Mouse (Mus musculus) heart, adult 8-10 months (tissue): ENCODE results near the gene Igfbp7. TPM values are rescaled to one million over a fixed set of nuclear protein-coding genes. Genes with fewer than 3 reads are reported as not detected.

Source experiments
- DNase-seq: peaks from one replicate; pipeline ENCODE4 v3.0.0; 2022; ENCODE audit warnings: low spot score
- total RNA-seq, 4 experiments: library from RNA; stranded (reverse); gene quantifications; 2 replicates each; pipeline ENCODE4 v1.2.4; 2022

Gene Igfbp7
- total RNA-seq, 4 experiments from 2014 or later: 123 to 169 (median 129) TPM

DNA sequence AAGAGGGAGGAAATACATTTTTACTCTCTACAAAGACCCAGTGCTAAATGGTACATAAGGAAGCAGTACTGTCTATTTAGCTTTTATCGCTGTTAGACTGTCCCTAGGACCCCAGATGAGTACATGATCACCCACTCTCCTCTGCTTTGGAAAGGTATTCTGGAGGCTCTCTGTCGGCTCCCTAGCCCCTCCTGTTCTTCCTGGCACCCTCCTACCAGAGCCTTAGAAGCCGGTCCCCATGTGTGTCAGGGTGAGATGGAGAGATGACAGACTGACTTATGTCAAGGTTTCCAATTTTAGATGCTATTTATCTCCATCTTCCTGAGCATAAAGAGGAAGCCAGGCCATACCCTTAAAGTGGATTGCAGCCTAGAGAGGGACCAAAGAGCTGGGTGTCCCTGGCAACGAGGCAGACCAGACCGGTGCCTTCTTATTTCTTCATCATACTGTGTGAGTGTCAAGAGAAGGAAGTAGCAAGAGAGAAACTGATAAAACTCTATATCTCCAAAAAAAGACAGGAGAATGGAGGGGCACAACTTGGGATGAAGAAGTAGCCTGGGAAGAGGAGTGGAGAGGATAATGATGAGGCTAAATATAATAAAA lies 2.3 kb downstream of the Igfbp7 start:
- DNase-seq: no peak

DNA sequence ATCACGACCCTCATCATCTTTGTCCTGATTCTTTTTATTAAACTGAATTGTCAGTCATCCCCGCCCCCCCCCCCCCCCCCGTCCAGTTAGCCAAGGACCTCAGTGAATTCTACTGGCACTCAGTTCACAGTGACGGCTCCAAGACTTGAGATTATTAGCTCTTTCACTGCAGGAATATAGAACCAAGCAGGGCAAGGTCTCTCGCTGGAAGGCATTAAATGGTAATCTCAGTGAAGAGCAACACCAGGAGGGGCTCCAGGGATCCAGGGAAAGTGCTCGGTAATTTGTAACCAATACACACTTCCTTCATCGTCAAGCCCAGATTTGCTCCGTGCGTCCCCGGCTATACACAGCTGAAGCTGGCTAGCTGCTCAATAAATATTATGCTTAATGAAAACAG lies 2.9 kb downstream of the Igfbp7 start:
- no peak for DNase-seq

DNA sequence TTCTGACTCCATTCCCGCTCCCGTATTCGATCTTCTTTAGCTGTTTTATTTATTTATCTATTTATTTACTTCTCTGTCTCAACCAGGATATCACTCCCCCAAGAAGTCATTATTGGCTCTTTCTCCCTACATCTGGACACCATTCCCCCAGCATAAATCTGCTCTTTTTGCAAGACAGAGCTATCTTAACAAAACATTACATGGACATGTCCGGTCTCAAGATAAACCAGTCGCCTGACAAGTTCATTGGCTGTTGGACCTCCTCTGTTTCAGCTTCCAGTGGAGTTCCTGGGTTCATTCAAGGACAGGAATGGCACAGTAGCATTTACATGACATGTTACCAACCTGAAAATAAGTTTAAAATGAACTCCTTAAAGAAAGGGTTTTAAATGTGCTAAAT lies 4.9 kb downstream of the Igfbp7 start:
- DNase-seq: no peak

DNA sequence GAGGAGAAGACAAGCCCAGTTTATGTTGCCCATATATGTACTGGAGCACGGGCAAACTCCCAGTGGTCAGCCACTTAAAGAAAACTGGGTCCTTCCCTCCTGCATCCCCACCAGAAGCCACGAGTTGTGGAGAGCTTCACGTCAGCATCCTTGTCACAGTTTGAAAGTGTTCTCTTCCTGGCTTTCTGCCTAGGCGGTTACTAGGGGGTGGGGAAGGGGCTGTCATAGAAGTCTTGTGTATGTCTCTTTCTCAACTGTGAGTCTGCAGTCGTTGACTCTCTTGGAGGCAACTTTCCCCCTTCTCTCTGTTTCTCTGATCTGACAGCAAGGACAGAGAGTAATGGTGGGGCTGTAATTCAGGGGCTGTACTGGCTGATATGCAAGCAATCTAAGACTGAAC lies 5.7 kb downstream of the Igfbp7 start:
- no peak for DNase-seq

DNA sequence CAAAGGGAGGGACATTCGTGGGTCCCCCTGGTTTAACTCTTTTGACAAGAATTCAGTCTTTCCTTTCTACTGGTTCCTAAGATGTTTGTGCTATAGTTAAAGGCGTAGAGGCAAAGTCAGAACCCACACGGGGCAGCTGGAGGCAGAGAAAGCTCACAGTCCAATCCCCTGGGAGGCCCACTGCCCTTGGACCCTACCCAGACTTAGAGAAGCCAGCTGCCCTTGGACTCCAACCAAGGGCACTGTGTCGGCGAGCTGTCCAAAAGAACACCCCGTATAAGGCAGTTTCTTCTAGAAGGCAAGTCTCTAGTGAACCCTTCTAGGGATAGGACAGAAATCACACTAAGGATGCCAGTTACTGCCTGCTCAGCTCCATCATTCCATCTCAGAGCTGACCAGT lies 7.0 kb downstream of the Igfbp7 start:
- DNase-seq: no peak

DNA sequence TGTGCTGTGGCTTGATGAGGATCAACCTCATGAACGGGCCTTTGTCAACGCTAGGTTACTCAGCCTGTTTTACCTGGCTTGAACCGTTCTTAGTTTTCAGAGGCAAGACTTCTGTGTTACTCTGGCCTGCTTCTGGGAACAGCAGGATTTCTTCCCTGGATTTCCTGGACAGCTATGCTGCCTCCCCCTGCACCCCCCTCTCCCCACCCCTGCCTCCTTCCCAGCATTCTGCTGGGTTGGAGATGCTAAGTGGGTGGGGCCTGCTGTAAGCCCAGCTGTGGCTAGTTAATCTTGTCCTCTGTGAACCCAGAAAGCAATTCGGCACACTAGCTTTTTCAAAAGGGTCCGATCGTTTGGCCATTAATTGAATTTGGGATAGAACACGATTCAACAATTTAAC lies 7.7 kb downstream of the Igfbp7 start:
- DNase-seq: peak; percentile 61

DNA sequence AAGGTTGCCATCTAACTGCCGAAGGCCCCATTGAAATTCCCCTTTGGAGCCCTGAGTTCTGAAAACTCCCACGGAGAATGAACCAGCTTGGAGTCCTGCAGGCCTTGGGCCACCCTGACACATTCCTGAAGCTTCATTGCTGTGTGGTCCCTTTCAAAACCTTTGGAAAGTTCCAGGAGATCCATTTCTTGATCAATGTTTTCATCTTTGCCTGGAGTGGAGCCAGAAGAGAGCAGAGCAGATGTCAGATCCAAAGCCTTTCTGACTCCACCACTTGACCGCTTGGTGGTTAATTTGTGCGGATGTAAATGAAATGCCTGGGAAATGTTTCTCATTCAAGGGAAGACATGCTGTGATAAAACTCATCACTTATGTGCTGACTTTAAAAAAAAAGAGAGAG lies 8.8 kb downstream of the Igfbp7 start:
- DNase-seq: no peak

DNA sequence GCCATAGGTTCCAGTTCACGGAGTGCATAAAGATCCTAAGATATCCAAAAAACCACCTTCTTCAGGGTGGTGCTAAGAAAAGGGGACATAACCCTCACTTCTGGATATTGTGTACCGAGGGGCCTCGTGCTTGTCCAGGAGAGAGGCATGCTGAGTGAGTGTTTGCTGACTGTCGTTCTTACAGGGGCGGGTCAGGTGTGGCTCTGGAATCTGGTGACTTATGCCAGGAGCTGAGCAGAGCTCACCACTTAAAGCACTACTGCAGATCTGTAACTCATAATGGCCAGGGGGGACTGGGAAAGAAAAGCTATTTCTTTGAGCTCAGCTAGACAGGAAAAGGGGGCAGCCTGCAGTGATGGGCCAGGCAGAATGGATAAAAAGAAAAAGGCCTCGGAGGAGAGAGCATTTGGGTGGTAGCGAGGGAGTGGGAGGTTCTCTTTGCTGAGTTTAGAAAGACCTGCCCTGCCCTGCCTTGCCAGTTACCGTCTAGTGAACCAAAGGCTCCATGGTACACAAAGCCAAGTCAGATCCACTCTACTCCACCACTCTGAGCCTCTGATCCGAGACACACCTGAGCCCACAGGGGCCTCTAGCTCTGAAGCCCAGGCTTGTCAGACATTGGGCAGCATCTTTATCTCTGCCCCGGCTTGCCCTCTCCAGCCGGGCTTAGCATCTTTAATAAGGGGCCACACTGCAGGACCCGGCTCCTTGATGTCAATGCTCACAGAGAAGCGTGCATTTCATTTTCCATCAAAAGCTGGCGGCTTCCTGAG lies 9.4 kb downstream of the Igfbp7 start:
- DNase-seq: no peak

DNA sequence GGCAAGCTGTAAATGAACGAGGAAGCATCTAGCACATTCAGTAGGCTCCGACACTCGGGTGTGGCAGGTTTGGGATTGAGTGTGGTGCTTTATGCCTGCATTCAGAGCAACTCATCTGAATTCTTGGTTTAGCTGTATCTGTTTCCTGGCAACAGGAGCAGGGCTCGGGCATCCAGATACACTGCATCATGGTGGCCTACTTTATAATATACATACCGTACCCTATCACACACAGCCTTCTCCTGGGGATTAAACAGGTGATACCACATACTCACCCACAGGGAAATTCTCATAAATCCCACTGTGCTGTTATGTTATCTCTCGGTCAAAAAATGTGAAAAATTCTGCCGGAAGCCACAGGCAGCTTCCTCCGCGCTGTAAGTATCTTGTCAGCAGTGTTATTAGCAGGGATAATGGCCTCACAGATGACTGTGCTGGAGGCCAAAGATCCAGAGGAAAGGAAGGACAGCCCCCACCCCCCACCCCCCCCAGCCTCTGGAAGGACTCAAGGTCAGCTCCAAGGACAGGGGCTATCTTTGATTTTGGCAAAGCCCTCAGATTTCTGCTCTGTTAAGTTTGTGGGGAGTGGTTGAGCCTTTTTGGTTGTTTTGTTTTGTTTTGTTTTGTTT lies 13.7 kb downstream of the Igfbp7 start:
- DNase-seq: no peak

DNA sequence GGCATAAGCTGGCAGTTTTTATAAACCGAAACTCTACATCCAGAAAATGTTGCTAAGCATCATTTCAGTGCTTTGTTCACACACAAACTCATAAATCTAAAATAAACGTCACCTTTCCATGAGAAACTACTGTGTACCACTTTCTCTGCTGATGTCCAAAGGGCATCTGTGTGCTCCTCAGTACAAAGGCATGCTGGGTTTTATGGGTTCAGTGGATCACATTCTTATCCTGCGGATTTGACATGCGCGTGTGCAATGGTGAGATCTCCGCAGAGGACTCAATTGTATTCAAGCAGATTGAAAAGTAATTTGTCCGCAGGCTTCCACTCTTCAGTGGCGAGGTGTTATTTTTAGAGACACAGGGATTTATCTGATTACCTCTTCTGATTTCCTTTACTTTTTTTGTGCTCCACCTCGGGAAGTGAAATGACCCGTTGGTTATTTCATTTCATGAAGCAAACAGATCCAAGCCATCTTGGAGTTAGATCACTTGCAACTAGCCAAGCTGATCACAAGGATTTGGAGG lies 14.7 kb downstream of the Igfbp7 start:
- DNase-seq: peak; percentile 69

DNA sequence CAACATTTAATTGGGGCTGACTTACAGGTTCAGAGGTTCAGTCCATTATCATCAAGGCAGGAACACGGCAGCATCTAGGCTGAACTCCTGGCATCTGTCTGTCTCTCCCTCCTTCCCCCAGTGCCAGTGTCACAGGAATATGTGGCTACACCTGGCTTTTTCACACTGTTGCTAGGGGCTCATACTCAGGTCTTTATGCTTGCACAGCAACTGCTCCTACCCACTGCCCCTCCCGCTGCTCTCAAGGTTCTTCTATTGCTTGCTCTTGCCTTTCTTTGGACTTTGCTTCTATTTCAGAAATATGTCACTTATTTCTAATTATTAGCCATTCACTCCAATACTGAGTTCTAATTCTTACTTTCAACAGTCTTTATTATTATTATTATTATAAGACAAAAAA lies 17.6 kb downstream of the Igfbp7 start:
- no peak for DNase-seq

DNA sequence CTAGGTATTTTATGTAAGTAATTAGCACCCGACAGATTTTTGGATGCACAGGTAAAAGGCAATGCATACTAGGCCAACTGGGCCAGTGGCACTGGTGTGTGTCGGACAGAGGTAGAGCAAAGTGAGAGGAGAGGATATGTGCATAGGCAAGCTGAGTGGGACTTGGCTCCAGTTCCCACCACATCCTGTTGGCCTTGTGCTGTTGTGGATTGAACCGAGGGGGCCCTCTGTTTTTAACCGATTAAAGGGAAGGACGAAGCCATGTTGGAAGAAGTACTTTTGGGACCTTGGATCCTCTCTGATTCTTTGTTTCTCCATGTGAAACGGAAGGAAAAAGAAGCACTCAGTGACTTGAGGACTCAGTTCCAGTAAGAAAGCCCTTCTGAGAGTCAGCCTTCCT lies 19.5 kb downstream of the Igfbp7 start:
- DNase-seq: no peak

DNA sequence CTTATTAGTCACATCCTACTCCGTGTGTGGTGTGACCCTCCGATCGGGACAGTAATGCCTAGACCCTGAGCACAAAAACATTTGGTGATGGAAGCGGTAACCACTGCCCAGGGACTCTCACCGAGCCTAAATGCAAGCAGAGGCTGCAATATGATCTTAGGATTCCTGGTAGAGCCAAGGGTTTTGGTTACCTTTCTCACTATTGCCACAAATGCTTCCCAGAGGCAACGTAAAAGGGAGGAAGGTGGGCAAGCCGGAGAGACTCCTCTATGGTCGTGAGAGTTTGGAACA lies 20.5 kb downstream of the Igfbp7 start:
- DNase-seq: no peak

DNA sequence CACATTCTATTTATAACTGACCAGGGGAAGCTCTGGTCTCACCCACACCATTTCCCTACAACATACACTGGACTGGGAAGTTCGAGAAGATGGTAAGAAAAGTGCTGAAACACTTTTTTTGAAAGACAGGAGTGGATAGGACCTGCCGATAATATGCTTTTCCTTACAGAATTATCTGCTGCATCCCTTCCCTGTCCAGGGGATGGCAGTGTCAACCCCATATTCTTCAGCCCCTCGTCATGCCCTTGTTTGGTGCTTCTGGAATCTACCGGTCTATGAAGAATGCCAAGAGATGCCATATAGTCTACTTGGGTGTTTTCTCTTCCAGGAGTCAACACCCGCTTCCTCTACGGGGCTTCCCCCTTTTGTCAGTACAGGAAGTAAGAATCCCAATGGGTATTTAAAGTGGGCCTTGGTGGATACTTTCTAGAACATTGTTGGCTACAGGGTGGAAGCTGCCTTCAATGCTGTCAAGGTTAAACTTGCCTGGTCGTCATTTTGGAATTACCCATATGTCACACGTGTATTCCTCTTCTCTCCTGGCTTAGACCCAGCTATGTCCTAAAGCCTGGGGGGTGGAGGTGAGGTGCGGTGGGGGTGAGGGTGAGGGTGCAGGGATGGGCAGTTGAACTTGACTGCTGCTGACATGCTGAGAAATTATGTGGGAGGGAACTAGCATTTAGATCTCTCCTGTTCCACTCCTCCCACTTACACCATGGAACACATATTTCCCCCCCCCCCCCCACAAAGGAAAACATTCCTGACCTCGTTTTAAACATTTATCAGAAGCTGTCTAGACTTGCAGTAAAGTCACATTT lies 21.0 kb downstream of the Igfbp7 start:
- no peak for DNase-seq

DNA sequence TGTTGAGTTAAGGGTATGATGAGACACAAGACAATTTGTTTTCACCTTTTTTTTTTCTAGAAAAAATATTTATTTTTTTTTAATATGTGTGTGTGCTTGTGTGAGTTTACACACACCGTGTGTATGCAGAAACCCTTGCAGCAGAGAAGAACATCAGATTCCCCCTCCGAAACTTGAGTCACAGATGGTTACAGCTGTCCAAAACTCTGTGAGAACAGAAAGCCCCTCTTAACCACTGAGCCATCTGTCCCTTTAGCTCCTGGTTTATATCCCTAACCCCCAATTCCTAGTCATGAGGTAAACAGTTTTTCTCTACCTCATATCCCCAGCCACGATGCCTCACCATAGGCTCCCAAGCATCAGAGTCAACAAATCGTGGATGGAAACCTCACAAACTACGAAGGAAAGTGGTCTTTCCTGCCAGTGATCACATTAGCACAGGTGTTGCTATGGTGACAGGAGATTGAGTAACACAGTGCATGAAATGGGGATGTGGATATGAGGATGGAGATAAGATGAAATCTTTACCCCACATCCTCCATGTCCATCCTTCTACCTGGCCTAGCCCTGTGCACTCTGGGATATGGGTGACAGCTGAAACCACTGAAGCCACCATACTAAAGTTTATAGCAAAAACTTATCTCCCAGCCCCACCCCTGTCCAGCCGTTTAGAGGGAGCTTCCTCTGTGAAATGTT lies 21.8 kb downstream of the Igfbp7 start:
- no peak for DNase-seq

DNA sequence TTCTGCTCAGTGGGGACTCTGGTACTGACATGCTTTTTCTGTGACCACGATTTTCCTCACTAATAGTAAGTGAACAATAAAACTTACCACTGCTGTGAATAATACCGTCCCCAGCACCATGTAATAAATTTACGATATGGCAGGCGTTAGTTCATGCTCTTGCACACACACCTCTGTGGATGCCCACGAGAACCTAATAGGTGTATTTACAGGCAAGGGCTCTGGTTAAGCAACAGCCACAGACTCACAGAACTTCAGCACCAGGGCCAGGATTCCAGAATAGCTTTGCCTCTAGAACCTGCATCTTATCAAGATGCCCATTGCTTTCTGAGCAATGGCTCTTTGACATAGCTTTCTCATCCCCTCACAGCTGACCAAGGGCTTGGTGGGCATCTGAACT lies 22.6 kb downstream of the Igfbp7 start:
- no peak for DNase-seq

DNA sequence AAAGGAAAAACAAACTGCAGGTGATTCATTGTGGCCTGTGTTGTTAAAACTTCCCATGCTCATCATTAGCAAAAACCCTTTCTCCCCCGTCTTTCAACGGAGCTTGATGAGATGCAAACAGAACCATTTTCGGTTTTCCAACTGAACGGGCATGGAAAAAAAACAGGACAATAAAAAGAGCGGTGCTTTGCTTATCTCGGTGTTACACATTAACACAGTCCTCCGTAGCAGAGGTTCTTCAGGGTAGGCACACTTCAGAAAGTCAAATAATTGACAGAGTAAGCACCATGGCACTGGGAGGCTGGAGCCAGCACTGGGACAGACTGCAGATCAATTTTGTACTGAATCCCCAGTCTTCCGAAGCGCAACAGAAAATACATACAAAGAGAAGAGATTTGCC lies 23.1 kb downstream of the Igfbp7 start:
- no peak for DNase-seq

DNA sequence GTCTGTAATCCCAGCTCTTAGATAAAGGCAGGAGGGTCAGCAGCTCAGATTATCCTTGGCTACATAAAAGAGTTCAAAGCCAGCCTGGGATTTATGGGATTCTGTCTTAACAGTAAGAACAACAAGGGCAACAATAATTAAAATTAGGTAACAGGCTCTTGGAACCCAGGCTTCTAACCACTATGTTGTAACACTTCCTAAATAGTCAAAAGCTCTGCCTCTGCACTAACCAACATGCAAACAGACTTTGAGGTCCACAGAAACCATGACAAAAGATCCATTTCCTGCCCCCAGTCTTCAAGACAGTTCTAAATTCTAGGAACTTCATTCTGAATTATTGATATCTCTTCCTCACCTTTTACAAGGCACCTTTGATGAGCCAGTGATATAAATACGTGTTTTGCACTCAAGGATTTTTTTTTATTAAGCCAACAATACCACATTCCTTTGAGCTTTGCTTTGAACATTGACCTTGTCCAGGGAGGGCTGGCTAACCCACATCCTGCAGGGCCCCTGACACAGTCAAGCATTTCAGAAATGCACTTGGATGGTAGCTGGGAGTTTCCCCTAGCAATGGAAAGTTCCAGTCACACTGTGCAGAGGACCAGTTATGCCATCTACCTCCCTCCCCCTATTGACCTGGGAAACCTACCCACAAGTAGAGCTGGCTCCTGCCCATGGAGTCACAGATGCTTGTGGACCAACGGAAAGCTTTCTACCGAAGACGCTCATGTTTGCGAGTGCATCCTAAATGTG lies 23.9 kb downstream of the Igfbp7 start:
- DNase-seq: no peak

DNA sequence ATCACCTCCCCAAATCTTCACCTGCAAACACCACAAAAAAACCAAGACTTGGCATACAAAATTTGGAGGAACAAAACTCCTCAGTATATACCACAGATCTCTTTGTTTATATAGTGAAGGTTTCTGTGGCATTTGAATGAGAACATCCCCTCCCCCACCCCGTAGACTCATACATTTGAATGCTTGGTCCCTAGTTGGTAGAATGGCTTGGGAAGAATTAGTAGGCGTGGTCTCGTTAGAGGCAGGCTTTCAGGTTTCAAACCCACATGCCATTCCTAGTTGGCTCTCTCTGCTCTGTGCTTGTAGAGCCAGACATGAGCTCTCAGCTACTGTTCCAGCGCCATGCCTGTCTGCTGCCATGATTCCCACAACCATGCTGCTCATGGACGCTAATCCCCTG lies 26.2 kb downstream of the Igfbp7 start:
- no peak for DNase-seq

DNA sequence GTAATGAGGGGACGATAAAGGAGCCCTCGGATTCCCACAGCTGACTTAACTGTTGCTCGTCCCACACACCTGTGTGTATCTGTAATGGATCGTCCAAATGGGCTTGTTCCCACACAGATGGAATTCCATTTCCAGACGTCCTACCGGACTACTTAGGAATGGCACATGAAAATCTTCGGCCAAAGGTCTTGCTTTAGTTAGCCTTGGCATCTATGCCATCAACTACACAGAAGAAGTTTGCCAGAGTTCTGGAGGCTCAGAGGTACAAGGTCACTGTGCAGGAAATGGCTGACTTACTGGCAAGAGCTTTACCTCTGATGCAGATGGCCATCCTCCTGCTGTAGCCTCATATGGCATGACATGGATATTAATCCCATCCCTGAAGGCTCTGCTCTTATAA lies 26.6 kb downstream of the Igfbp7 start:
- no peak for DNase-seq

DNA sequence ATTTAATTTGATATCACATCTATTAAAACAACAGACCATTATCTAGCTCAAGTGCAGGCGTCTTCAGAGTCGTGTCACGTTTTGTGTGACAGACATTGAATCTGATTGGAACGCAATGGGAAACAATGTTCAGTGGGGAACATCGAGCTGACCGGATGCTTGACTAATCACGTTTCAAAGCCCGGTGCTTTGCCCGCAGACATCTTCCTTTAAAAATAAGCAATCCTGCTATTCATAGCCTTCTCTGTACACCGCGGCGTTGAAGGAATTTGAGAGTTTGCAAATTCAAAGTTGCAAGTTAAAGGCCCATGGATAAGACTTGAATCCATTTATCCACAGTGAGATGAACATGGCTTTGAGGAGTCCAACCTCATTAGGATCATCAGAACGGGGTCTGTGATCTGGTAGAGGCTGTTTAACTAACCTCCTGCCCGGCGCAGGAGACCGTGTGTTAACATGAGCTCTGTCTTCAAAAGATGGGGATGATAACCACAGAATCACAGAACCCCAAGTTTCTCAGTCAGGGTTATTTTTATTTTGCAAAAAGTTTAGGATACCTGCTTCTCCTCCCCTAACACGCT lies 27.4 kb downstream of the Igfbp7 start:
- no peak for DNase-seq
